Mouse (Mus musculus): ENCODE data around the gene Myt1l. TPM values are rescaled to one million over a fixed set of nuclear protein-coding genes. Genes with fewer than 3 reads are reported as not detected.

Myt1l gene
- 100 to 1,000 TPM; 201 to 213 TPM for total RNA-seq (2021)
- long read RNA-seq, experiment 1, full-length matches to known transcripts = 13 of 97 reads
- long read RNA-seq, experiment 1, partial matches to known transcripts = 35 of 97 reads
- long read RNA-seq, experiment 1, other reads (novel, unspliced or antisense) = 49 of 97 reads
- long read RNA-seq, experiment 2, full-length matches to known transcripts = 6 of 75 reads
- long read RNA-seq, experiment 2, partial matches to known transcripts = 32 of 75 reads
- long read RNA-seq, experiment 2, other reads (novel, unspliced or antisense) = 37 of 75 reads

- DNase-seq (ENCODE audit: low spot score in 2 of 2) = peak; percentile 43 to 58
Measured at GRCm38 (mm10) chr12:29528031-29528771, at the start of gene Myt1l. Gene Myt1l (plus strand): TSS chr12:29528384.

- peak in 1 of 2 experiments; percentile 24 for DNase-seq (ENCODE audit: low spot score in 2 of 2)
Measured at GRCm38 (mm10) chr12:29486424-29487035, 41.7 kb upstream of the Myt1l start.

- DNase-seq (ENCODE audit: low spot score in 2 of 2) = peak; percentile 53 to 59
Measured at GRCm38 (mm10) chr12:29526236-29526644, 1.9 kb upstream of the Myt1l start.

DNA sequence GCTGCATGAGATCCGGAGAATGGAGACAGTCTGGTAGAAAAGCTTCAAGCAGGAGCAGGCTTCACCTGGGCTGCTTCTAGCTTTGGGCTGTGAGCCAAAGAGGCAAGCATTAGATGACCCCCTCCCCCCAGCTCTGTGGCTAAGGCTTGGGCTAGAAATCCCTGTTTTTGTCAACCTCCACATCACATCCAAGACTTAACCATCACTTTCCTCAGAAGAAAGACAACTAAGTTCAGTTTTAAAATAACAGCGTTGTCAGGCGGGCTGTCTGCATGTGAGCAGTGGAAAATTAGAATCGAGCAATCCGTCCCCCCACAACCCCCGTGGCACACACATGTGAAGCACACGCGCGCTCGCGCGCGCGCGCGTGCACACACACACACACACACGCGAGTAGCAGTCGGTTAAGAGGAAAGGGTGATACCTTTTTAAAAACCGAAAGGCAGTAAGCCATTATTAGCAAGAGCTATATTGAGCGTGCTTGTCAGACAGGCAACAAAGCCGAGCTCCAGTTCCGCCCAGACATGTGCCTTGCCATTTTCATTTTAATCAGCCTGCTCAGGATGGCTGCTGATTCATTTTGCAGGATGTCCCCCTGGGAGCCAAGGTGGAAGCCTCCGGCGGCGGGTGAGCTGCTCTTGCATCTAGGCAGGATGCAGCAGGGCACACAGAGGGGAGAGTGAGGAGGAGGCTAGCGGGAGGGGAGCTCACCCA lies 979 bp upstream of the Myt1l start:
- DNase-seq (ENCODE audit: low spot score in 2 of 2) = peak; percentile 64 to 73

DNA sequence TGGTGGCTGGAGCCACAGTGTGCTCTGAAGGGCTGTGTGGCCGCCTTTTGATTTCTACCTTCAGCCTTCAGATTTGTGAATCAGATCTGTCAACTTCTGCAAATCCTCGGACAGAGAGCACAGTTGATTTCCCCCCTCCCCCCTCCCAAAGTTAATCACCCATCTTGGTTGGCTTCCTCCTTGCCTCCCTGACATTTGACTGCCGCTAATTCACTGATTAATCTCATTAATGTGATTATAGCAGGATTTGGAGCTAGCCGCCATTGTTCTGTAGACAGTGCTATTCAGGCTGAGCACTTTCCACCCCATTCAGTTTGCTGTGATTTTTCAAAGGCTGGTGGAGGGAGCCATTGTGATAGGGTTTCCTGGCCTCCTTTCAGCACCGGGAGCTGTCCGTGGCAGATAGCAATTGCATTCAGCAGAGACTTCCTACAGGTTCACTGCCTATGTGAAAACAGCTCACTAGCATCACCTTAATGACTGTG lies 2.1 kb downstream of the Myt1l start:
- DNase-seq (ENCODE audit: low spot score in 2 of 2) = peak in 1 of 2 experiments; percentile 52

GRCm38 (mm10) chr12:29530823-29531222 lies 2.6 kb downstream of the Myt1l start:
- no peak for DNase-seq (ENCODE audit: low spot score in 2 of 2)

- no peak for DNase-seq (ENCODE audit: low spot score in 2 of 2)
Measured at GRCm38 (mm10) chr12:29533071-29533876, 5.1 kb downstream of the Myt1l start.

- DNase-seq (ENCODE audit: low spot score in 2 of 2) = no peak
Measured at GRCm38 (mm10) chr12:29534326-29534725, 6.1 kb downstream of the Myt1l start.

DNA sequence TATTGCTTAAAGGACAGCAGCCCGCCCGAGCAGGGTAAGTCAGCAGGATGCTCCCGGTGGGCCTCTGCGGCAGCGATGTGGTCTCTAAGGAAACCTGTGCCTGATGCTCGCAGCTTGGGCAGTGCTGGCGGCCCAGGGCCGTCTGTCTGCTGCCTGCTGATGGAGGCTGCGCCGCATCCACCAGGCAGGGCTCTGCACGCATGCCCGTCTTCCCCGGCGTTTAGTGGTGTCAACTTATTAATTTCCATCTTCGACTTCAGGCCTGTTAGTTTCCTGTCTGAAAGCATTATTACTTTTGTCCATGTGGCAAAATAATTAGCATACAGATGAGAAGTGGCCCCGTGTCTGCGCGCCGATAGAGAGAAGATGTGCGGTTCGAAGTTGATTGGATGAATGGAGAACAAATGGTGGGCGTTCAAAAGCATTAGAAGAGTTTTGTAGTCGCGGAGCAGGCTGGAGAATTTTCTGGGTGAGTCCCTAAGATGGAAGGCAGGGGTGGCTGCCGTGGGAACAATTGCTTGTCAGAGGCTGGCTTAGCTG lies 6.6 kb downstream of the Myt1l start:
- peak in 1 of 2 experiments; percentile 51 for DNase-seq (ENCODE audit: low spot score in 2 of 2)

DNA sequence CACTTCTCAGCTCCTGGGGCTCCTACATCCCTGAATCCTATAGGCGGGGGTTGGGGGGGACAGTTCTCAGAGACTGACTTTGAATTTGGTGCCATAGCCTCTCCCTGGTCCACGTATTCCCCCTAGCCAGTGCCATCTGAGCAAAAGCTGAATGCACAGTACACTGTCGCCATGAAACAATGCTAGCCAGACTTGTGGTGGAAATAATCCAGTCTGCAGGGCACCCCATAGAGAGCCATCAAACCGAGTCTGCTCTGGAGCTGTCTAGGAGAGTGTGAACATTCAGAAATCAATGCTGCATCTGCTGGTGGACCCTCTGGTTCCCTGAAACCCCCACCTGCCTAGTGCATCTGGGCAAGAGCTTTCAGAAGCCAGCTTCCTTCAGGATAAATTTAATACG lies 9.7 kb downstream of the Myt1l start:
- no peak for DNase-seq (ENCODE audit: low spot score in 2 of 2)

DNA sequence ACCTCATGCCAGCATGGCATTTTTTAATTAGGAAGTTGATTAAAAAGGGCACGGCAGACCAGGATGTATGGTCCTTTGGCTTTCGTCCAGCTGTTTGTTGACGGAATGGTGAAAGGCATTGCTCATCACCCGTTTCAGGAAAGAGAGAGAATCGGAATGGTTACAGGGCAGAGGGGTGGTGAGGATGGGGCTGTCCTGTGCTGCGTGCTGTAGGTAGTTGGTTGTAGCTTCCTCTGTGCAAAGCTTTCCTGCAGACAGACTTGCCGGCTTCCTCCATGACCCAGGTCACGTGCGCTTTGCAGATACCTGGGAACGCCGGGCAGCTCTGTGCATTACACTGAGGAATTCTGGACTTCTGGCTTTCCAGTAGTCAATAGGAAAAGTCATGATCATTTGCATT lies 10.3 kb downstream of the Myt1l start:
- DNase-seq (ENCODE audit: low spot score in 2 of 2) = no peak

- DNase-seq (ENCODE audit: low spot score in 2 of 2) = no peak
Measured at GRCm38 (mm10) chr12:29539106-29539505, 10.9 kb downstream of the Myt1l start.

GRCm38 (mm10) chr12:29540741-29541140 lies 12.6 kb downstream of the Myt1l start:
- no peak for DNase-seq (ENCODE audit: low spot score in 2 of 2)

DNA sequence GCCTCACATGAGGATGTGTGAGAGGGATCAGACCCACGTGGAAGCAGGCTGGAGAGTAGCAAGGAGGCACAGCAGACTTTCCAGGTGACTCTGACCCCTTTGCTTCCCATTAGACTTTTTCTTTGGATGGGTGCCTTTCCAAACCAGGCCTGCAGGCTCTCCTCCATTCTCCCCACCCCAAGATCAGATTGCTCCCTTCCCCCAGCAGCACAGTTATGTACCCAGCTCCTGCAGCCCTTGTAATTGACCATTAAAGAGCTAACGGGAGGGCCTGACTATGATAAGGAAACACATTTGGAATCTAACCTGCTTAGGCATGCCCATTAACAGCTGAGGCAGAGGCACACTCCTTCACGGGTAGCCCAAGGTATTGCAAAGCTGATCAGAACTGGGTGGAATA lies 17.9 kb downstream of the Myt1l start:
- no peak for DNase-seq (ENCODE audit: low spot score in 2 of 2)

DNA sequence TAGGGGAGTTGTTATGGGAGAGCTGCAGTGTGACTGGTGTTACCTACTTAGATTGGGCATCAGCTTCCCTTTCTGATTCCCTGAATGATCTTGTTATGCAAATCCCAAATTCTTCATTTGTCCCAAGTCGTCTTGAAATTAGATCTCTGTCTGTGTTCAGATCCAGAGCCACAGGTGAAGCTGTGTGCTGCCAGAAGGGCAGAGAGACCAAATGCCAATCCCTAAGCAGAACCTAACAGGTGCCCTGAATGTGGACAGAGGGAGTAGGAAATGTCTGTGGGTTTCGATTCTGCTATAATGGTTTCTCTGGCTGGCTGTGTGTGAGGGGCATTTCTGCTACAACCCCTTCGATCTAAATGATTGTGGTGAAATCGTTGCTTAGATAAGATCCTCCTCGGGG lies 18.9 kb downstream of the Myt1l start:
- no peak for DNase-seq (ENCODE audit: low spot score in 2 of 2)

DNA sequence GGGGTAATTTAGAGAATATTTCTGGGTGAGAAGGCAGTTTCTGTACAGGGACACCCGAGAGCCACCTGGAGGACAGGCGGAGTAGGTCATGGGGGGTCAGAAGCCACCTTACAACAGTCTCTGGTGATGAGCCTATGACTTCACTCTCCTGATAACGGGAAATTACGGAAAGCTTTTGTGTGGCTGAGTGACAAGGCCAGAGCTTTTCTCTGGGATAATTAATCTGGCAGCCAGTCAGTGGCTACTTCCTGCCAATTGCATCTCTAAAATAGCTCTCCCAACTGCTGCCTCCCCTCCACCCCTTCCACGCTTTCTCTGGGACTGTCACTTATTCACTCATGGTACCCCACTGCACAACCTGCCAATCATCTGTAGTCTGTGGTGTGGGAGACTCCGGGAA lies 19.6 kb downstream of the Myt1l start:
- DNase-seq (ENCODE audit: low spot score in 2 of 2) = no peak

DNA sequence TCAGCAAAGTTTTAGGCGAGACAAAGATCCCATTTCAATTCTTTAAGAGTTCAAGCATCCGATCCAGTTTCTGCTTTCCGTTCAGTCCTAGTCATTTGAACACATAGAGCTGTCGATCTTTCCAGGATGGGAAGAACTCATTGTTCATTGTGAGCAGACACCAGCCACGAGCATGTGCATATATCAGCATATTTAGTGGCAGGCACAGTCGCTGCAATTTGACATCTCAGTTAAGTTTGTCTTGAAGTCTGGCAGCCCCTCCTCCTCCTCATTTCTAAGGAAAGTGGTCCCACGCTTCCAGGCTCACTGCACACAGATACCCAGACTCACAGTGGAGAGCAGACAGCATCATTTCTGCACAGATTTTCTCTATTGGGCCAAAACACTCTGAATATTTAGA lies 25.0 kb downstream of the Myt1l start:
- no peak for DNase-seq (ENCODE audit: low spot score in 2 of 2)

- DNase-seq (ENCODE audit: low spot score in 2 of 2) = peak; percentile 69 to 78
Measured at GRCm38 (mm10) chr12:29555718-29556117, 27.5 kb downstream of the Myt1l start.

DNA sequence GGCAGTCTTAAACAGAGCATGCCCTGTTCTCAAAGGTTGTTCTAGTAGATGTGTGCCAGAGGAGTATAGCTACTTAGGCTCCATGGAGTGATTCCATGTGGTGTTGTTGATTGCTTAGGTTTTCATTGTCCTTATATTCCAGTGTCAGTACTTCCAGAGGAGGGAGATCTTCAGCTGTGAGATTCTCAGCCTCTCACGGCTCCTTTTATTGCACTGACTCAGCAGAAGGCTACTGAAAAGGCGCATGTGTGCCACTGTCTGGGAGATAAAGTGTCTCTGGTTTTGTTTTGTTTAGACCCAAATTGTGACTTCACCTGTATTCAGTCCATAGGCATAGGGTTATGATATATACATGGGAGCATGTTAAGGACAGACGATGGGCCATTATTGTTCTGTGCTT lies 28.2 kb downstream of the Myt1l start:
- no peak for DNase-seq (ENCODE audit: low spot score in 2 of 2)

DNA sequence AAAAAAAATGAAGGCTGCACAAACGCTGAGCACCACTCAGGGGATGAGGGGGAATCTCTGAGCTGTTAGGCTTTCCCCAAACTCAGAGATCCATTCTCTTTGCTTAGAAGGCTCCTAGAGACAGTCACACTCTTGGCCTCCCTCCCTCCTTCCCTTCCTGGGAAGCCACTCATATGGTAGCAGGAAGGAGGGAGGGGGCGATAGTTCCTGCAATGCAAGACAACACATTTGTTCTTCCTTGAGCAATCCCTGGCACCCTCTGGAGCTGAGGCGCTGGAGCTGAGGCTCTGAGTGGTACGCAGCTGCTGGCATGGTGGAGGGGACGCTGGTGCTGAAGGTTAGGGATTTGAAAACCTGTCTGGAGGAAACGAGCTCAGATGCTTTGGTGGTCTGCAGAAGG lies 28.7 kb downstream of the Myt1l start:
- peak; percentile 56 to 74 for DNase-seq (ENCODE audit: low spot score in 2 of 2)
